Mouse (Mus musculus): ENCODE data around the gene Wbp1l.
A peak's percentile ranks its signal among the peaks of the same experiment; 100 is the strongest.

Wbp1l gene

GRCm38 (mm10) chr19:46658348-46658747 is 59.5 kb downstream of the Wbp1l start:
- no peak for DNase-seq (ENCODE audit: low read depth, low spot score)

- DNase-seq (ENCODE audit: low read depth, low spot score): no peak
Observed at GRCm38 (mm10) chr19:46658851-46659250, 60.0 kb downstream of the Wbp1l start.

DNA sequence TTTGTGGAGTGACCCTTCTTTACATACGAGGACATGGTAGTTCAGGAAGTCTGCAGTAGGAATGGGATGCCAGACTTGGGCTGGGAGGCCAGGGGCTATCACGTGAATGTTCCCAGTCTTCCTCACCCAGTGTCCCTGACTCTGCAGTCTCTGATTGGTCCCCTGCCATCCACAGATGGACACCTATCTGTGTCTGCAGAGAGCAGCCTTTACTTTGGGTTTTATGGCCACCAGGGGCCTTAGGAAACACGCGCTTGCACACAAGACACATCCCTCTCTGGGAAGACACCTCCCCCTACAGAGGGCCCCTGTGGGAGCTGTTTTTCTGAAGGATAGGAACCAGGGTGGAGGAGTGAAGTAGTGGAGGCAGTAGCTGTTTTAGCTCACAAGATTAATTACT is 62.6 kb downstream of the Wbp1l start:
- DNase-seq (ENCODE audit: low read depth, low spot score): no peak

DNA sequence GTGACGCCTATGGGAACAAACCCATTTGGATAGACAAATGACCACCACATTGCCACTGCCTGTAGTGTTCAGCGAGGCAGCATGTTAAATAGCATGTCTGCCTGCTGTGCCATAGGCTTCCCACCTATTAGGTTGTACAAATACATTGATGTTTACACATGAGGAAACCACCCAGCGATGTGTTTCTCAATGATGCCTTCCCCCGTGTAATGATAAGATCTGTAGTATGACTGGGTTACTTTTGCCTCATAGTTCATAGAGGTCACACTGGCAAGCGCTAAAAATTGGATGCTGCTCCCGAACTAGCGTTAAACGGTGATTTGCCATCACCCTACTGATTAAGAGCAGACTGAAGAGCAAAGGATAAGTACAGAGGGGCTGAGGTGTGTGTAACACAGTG is 63.3 kb downstream of the Wbp1l start:
- no peak for DNase-seq (ENCODE audit: low read depth, low spot score)

DNA sequence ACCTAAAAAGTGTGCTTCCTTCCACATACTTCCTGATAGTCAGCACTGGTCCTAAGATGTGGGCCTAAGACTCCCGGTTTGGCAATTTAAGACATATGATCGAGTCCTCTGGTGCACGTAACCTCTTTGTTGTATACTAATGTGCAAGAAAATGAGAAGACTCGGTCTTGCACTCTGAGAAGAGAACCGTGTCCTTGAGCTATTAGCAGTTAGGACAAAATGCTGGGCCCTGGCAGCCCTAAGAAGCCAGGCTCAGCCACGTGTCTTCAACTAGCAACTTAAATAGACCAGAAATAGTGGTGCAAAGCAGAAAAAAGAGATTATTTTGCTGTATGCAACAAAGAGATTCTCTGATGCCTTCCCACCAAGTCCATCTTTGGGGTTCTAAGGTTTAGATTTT is 63.9 kb downstream of the Wbp1l start:
- no peak for DNase-seq (ENCODE audit: low read depth, low spot score)

DNA sequence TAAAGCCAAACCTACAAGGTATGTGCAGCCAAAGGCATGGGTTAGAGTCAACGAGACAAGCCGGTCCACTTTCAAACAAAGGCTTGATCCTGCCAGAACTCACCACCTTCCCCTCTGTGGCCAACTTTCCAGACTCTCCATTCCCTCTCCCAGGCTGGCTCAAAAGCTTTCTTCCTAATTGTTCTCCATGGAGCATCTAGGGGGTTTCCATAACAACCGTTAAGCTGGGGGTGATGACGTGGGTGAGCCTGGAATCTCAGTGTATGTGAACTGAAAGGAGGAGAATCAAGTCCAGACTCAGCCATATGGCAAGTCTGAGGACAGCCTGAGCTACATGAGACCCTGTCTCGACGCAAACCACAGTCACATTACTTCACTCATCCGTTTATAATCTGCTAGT is 66.6 kb downstream of the Wbp1l start:
- DNase-seq (ENCODE audit: low read depth, low spot score): no peak

DNA sequence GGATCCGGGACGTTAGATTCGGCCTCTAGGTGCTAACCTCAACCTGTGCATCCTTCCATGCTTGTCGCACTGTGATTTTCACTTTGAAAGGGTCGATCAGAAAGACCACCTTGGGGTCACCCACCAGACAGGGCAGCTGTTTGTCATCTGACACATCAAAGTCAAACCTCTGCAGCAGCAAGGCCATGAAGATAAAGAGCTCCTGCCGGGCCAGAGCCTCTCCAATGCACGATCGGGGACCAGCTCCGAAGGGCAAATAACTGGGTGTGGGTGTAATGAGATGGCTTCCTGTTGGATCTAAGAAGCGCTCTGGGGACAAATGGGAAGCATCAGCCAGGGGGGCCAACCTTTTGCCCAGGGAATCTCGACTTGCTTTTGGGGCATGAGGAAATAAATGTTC is 68.4 kb downstream of the Wbp1l start:
- no peak for DNase-seq (ENCODE audit: low read depth, low spot score)

GRCm38 (mm10) chr19:46668263-46668662 is 69.4 kb downstream of the Wbp1l start:
- DNase-seq (ENCODE audit: low read depth, low spot score): no peak

DNA sequence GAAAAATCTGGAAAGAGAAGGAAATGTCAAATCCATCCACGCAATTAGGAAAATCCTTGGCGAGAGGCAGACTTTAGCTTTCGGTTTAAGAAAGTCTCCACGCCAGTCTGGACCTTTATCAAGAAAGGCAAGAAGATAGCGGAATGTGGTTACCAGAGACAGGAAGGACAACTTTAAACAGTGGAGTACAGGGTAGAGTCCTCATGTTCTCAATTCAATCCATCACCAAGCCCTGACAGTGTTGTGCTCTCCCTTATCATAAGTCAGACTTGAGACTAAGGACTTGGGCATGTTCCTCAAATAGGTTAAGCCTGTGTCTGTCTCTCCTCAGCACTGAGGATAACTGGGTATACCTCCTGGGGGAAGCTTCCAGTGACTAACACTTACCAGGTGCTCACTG is 70.9 kb downstream of the Wbp1l start:
- DNase-seq (ENCODE audit: low read depth, low spot score): no peak

DNA sequence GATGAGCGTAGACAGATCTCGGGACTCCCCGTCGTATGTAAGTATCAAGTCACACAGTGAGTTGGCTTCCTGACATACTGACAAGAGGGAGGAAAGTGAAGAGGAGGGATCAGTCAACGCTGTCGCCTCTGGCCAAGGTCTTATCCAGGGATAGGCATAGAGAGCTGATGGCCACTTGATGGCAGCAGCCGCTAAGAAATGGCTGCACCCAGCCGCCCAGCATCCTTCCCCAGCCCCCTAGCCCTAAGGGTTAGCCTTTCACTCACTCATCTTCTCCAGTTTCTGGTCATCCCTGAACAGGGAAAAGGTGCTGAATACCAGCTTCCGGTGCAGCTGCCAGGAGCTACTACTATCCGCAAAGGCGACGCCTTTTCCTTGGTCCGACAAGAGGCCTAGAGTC is 71.8 kb downstream of the Wbp1l start:
- DNase-seq (ENCODE audit: low read depth, low spot score): peak; percentile 66

GRCm38 (mm10) chr19:46672766-46673418 is 74.0 kb downstream of the Wbp1l start, which contains the start of gene Cyp17a1:
Gene Cyp17a1 (minus strand): TSS chr19:46673172.
- no peak for DNase-seq (ENCODE audit: low read depth, low spot score)

DNA sequence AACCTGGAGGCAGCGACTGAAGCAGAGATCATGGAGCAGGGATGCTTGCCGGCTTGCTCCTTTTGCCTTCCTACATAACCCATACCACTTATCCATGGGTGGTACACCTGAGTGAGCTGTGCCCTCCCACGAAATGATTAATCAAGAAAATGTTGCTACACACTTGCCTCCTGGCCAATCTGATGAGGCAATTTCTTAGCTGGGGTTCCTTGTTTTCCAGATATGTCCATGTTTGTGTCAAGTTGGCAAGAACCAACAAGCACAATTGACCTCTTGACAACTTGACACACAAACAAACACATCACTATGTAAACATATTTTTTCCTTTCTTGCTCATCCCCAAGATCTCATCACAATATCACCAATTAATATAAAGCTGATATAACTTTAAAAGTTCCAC is 76.8 kb downstream of the Wbp1l start:
- DNase-seq (ENCODE audit: low read depth, low spot score): no peak

DNA sequence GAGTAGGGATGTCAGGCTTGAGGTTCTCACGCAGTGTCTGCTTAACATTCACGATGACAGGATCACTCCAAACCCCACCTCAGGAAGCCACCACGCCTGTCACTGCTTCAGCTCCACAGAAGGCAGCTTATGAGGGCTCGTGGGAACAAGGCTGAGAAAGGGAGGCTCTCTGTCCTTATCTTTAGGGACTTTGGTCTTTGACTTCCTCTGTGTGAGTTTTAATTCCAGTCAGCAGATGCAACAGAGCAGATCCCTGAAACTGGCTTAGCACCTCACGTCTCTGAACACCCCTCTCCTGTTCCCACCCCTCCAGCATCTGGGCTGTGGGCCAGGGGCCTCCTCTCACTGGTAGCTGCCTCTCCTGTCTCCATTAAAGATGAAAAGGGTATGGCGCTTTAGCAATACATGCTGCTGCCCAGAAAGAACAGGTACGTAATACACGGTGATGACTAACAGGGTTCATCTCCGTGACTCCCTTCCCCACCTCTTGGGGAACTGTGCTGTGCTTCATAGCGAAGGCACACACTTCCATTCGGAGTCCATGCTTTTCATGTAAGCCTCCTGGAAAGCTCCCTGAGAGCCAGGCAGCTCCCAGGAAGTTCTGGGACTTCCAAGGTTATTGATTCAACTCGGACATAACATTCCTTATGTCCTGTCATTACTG is 81.0 kb downstream of the Wbp1l start:
- DNase-seq (ENCODE audit: low read depth, low spot score): no peak

- DNase-seq (ENCODE audit: low read depth, low spot score): peak; percentile 87
Observed at GRCm38 (mm10) chr19:46689460-46690372, 90.8 kb downstream of the Wbp1l start, which contains the start of gene Borcs7. Gene Borcs7 (plus strand): TSS chr19:46689906.

DNA sequence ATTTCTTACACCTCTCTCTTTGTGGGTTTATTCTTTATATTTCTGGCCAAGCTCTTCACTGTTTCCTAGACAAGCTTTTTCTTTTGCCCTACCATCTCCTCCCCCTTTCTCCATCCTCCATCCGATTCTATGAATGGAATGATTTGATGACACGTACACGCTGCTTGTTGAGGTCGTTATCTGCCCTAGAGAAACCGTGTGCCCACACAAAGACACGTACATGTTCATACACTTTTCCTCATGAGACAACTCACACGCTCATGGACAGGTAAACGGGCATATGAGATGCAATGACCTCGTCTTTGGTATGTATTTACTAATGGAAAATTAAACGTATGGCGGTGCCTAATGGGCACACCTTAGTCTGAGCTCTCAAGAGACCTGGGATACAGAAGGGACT is 91.5 kb downstream of the Wbp1l start:
- no peak for DNase-seq (ENCODE audit: low read depth, low spot score)

- no peak for DNase-seq (ENCODE audit: low read depth, low spot score)
Observed at GRCm38 (mm10) chr19:46691078-46691477, 92.2 kb downstream of the Wbp1l start.

GRCm38 (mm10) chr19:46693146-46693545 is 94.3 kb downstream of the Wbp1l start:
- no peak for DNase-seq (ENCODE audit: low read depth, low spot score)

DNA sequence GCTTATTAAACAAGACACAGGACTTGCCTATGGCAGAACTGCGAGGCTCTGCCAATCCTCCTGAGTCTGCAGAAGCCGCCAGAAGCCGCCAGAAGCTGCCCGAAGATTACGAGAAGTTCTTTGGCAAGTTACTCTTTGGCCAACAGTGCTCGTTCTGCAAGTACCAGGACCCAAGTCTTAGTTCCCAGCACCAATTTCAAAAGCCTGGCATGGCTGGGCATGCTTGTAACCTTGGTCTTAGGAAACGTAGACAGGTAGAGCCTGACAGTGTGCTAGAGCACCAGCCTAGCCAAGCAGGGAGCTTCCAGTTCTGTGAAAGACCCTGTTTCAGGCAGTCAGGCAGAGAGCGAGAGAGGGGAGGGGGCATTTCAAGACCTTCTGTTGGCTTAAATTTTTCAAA is 97.6 kb downstream of the Wbp1l start:
- no peak for DNase-seq (ENCODE audit: low read depth, low spot score)

- no peak for DNase-seq (ENCODE audit: low read depth, low spot score)
Observed at GRCm38 (mm10) chr19:46696943-46697342, 98.1 kb downstream of the Wbp1l start.

GRCm38 (mm10) chr19:46697840-46698517 is 99.1 kb downstream of the Wbp1l start:
- DNase-seq (ENCODE audit: low read depth, low spot score): peak; percentile 5

GRCm38 (mm10) chr19:46699011-46699481 is 100.2 kb downstream of the Wbp1l start:
- no peak for DNase-seq (ENCODE audit: low read depth, low spot score)

DNA sequence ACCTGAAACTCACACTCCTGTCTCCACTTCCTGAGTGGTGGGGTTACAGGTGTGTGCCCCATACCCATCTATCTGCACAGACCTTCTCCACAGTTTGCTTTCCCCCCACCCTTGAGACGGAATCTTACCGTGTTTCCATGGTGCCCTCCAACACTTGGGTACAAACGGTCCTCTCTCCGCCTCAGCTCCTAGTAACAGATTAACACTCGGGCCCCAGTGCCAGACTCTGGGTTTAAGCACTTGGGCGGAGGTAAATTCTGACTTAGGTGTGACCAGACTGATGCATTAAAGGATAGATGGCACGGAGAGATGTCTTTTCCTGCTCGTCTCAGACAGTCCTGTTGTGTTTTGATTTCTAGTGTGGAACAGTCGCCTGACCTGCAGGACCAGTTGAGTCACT is 102.3 kb downstream of the Wbp1l start:
- DNase-seq (ENCODE audit: low read depth, low spot score): no peak

Data from CD4-positive, CD25-positive, alpha-beta regulatory T cell, adult 2 months (primary cell).